Mouse (Mus musculus) central nervous system, embryonic 18 days (tissue): ENCODE results near the gene 9130008F23Rik. TPM values are rescaled to one million over a fixed set of nuclear protein-coding genes. Genes with fewer than 3 reads are reported as not detected.

Experiments used
- polyA plus RNA-seq: library from polyadenylated mRNA; depleted of rRNA; stranded (reverse); fragments of >200 nt; gene quantifications from 2 replicates; pipeline ENCODE4 v1.2.3, GENCODE M21; 2012; rRNA removed

The 9130008F23Rik gene
- polyA plus RNA-seq = 1.5 and 1.6 TPM in 2 replicates

GRCm38 (mm10) chr17:40879924-40880691 is at the start of gene 9130008F23Rik:
Gene 9130008F23Rik, minus strand, starts transcription at chr17:40880559.

GRCm38 (mm10) chr17:40914250-40914649 is 33.9 kb upstream of the 9130008F23Rik start, which contains the start of gene Glyatl3:
Gene Glyatl3, minus strand, starts transcription at chr17:40914350.

Other genes starting within 250 kb of the 9130008F23Rik start
- gene Esp3, start 248.5 kb downstream of the 9130008F23Rik start, polyA plus RNA-seq = not detected in 2 replicates
- not detected in 2 replicates for gene Esp1, start 153.4 kb downstream of the 9130008F23Rik start, polyA plus RNA-seq
- gene Crisp2, start 73.6 kb downstream of the 9130008F23Rik start, polyA plus RNA-seq = 0.09 TPM in 1 of 2 replicates, not detected in the other
- gene Rhag, start 69.4 kb downstream of the 9130008F23Rik start, polyA plus RNA-seq = 0.07 TPM in 1 of 2 replicates, not detected in the other
- not detected in 2 replicates for gene Glyatl3, start 33.8 kb upstream of the 9130008F23Rik start, polyA plus RNA-seq
- 11.9 and 12.7 TPM in 2 replicates for gene Mut, start 54.1 kb upstream of the 9130008F23Rik start, polyA plus RNA-seq
- 8.5 and 8.7 TPM in 2 replicates for gene Cenpq, start 54.5 kb upstream of the 9130008F23Rik start, polyA plus RNA-seq